Mouse (Mus musculus) B cell, adult (primary cell): ENCODE results near the gene Gas2l3. TPM values are rescaled to one million over a fixed set of nuclear protein-coding genes. Genes with fewer than 3 reads are reported as not detected.

ENCODE experiments used
- total RNA-seq: library from RNA; stranded (reverse); gene quantifications from 4 replicates; pipeline ENCODE4 v1.2.4, GENCODE M21; 2023; ENCODE audit not compliant: inconsistent age

Gas2l3 gene
- 0.36 to 4.4 TPM (median 0.96 TPM) in 4 replicates for total RNA-seq

GRCm38 (mm10) chr10:89443623-89444151 is at the start of gene Gas2l3:
Gas2l3 (minus strand) TSS chr10:89443967.

Other genes with a start within 250 kb of the Gas2l3 start
- gene Ano4, start 99.2 kb downstream of the Gas2l3 start, total RNA-seq: not detected in 4 replicates
- not detected in 4 replicates for gene Nr1h4, start 89.6 kb upstream of the Gas2l3 start, total RNA-seq
- gene Slc17a8, start 177.3 kb upstream of the Gas2l3 start, total RNA-seq: 0.27 TPM in 1 of 4 replicates, not detected in the others
- 34.6 to 40.9 TPM (median 37.8 TPM) in 4 replicates for gene Scyl2, start 242.3 kb upstream of the Gas2l3 start, total RNA-seq